Mouse (Mus musculus) lung, embryonic 14.5 days (tissue): Measurements from ENCODE around the gene Ikzf4. TPM values are rescaled to one million over a fixed set of nuclear protein-coding genes. Genes with fewer than 3 reads are reported as not detected.

Source experiments
- ATAC-seq: fragments of 200-750 bp; cut with Nextera tagmentation; 2 replicates; pipeline ENCODE4 v1.8.0; 2017; ENCODE audit warnings: mild to moderate bottlenecking, moderate TSS enrichment, moderate library complexity; ENCODE audit not compliant: insufficient read depth
- DNase-seq: peaks from one replicate; pipeline ENCODE4 v3.0.0-alpha.2; 2015
- H3K27ac ChIP-seq: fragments of 300-500 bp; sonication (generic); 2 replicates; pipeline ENCODE4 v1.5.1; 2014; ENCODE audit warnings: low read depth, mild to moderate bottlenecking, moderate library complexity
- H3K27me3 ChIP-seq: fragments of 300-500 bp; sonication (generic); 2 replicates; pipeline ENCODE4 v1.6.1; 2014; ENCODE audit warnings: low read length, control low read depth; ENCODE audit not compliant: insufficient read depth
- H3K36me3 ChIP-seq: fragments of 300-500 bp; sonication (generic); 2 replicates; pipeline ENCODE4 v1.6.1; 2014; ENCODE audit warnings: control low read depth; ENCODE audit not compliant: insufficient read depth
- H3K4me1 ChIP-seq: fragments of 300-500 bp; sonication (generic); 2 replicates; pipeline ENCODE4 v1.6.1; 2014; ENCODE audit warnings: antibody characterized with exemption, control low read depth; ENCODE audit not compliant: insufficient read depth
- H3K4me2 ChIP-seq: fragments of 300-500 bp; sonication (generic); 2 replicates; pipeline ENCODE4 v1.6.1; 2014; ENCODE audit warnings: mild to moderate bottlenecking
- H3K4me3 ChIP-seq: fragments of 300-500 bp; sonication (generic); 2 replicates; pipeline ENCODE4 v1.5.1; 2014; ENCODE audit warnings: low read depth, low read length
- H3K9ac ChIP-seq: fragments of 300-500 bp; sonication (generic); 2 replicates; pipeline ENCODE4 v1.6.1; 2014
- H3K9me3 ChIP-seq: fragments of 300-500 bp; sonication (generic); 2 replicates; pipeline ENCODE4 v1.6.1; 2016; ENCODE audit warnings: low read depth, low read length, control low read depth
- CTCF ChIP-seq: IDR thresholded peaks from 2 replicates; pipeline ENCODE4 v1.5.1; 2016; ENCODE audit warnings: antibody characterized with exemption, low read depth
- WGBS: fragments of 180-500 bp; shearing (Covaris S2); extraction: QIAGEN DNeasy Blood & Tissue Kit; methylation state at CpG from one replicate; pipeline ENCODE4 v1.1.7; 2014; 5-methylcytosine and 5-hydroxymethylcytosine counted together
- polyA plus RNA-seq: library from polyadenylated mRNA; unstranded; fragments of >200 nt; fragmentation: Nextera tagmentation; extraction: Ambion mirVana; gene quantifications from 2 replicates; pipeline ENCODE4 v1.2.1, GENCODE M21; 2014

Ikzf4 gene
- 2.0 and 3.5 TPM in 2 replicates for polyA plus RNA-seq

GRCm38 (mm10) chr10:128645111-128646011 is at the start of gene Ikzf4:
Ikzf4 (minus strand) TSS chr10:128645991.
- Histone ChIP-seq H3K27ac (no peak within 1 kb of the TSS), H3K27me3 (no peaks in the 10 kb centered on the region; the same call in 1 of the 2 replicates), H3K9ac (peak within 1 kb of the TSS; percentile 58), H3K4me1 (peaks cover 2% of the 10 kb centered on the region; the same call in 1 of the 2 replicates), H3K9me3 (no peaks in the 10 kb centered on the region), H3K36me3 (0 out of 2 replicates have a peak, but pooled peaks cover 3% of the 10 kb centered on the region), H3K4me2 (peak within 1 kb of the TSS; percentile 84), H3K4me3 (peak within 1 kb of the TSS; percentile 39)
- 3% methylated on average over 35 of the region's 36 CpGs for WGBS
- DNase-seq (peak; percentile 65), ATAC-seq (peak; percentile 79)
- no peak for TF ChIP-seq CTCF

DNA sequence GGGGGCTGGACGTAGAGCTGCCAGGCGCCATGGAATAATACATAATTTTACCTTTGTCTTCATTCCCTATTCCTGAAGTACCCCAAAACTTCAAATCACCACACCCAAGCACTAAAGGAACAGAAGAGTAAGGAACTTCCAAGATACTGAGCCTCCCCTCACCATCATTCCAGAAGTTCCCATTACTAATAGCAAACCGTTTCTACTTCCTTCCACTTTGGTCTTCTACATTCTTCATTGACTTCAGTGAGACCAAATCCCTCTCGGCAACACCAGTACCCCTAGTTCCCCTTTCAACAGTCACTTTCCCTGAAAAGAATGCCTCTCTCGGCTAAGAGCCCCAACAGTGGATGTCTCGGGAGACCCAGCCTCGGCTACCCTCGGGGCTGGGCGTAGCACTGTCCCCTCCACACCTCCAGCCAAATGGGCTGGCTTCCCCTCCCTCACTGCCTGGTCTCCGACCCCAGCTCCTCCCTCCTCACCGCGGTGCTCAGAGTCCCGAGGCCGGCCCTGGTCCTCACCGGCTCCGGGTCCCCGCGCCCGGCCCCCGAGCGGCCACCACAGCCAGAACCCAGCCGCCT is 49.7 kb upstream of the Ikzf4 start:
- TF ChIP-seq CTCF: no peak
- DNase-seq (no peak), ATAC-seq (no peak)
- Histone ChIP-seq H3K4me3 (peak overlapping the region; percentile 83), H3K4me2 (peak overlapping the region; percentile 83), H3K9me3 (no peaks in the 10 kb centered on the region), H3K9ac (peak overlapping the region; percentile 91), H3K4me1 (no peaks in the 10 kb centered on the region), H3K27me3 (no peaks in the 10 kb centered on the region), H3K36me3 (peaks cover 38% of the 10 kb centered on the region), H3K27ac (peak overlapping the region; percentile 98)
- WGBS: 1% methylated on average over 22 of the region's 22 CpGs

DNA sequence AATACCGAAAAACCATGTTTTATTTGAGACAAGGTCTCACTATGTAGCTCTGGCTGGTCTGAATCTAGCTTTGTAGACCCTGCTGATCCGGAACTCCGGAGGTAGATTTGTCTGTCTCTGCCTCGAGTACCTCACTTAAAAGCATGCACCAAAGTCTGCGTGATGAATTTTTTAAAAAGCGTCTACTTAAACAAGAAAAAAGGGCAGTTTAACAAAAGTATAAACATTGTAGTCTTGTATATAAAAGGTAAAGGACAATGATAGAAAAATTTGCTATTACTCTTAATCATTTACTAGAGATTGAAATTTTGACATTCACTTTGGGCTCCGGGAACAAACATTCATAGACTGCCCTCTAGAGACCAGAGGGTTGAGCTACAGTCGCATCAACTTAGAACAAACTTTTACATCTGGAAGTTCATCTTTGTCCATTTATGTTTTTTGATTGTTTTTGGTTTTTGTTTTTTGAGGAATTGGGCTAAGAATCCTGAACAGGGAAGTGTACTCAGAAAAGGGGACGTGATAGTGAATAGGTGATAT is 28.7 kb upstream of the Ikzf4 start:
- no peaks in the 10 kb centered on the region for H3K9me3 ChIP-seq
- peak overlapping the region; percentile 96 for H3K4me2 ChIP-seq
- H3K27me3 ChIP-seq: no peaks in the 10 kb centered on the region
- peak overlapping the region; percentile 52 for H3K9ac ChIP-seq
- ATAC-seq (no peak), DNase-seq (peak; percentile 83)
- peaks cover 4% of the 10 kb centered on the region; the same call in 1 of the 2 replicates for H3K36me3 ChIP-seq
- 1% methylated on average over 9 of the region's 9 CpGs for WGBS
- peak; percentile 67 for TF ChIP-seq CTCF
- H3K4me3 ChIP-seq: peak overlapping the region; percentile 61
- 0 out of 2 replicates have a peak, but pooled peaks cover 6% of the 10 kb centered on the region for H3K4me1 ChIP-seq
- peak overlapping the region; percentile 69 for H3K27ac ChIP-seq

DNA sequence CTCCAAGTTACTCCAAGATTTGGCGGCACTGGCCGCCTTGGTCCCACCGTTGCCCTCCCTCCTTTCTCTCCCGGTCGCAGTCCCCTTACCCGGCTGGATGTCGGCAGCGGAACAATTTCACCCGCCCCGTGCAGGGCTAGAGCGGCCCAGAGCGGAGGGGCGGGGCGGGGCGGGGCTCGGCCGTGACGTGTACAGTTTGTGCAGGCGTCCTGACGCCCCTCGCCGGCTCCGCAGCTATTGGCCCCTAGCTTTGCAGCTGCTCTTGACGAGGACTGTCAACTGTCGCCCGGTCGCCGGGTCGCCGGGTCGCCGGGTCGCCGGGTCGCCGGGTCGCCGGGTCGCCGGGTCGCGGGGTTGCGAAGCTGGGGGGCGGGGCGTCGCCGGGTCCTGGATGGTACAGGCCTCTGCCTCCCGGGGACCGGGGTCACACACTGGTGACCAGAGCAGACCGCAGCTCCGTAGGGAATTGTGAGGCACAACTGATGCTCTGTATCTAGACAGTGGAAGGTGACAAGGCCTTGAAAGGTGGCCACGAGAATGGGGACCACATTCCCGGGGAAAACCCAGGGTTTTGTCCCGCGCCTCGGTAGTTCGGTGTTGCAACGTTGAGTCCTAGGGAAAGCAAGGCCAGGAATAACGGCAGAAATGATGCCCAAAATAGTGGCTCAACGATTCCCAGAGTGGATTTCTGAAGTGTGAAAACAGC is 28.1 kb upstream of the Ikzf4 start, which contains the start of gene Suox:
Gene Suox, minus strand, starts transcription at position 311 of the 706 bp plus-strand sequence.
- TF ChIP-seq CTCF: no peak
- no peaks in the 10 kb centered on the region for H3K27me3 ChIP-seq
- H3K36me3 ChIP-seq: peaks cover 4% of the 10 kb centered on the region; the same call in 1 of the 2 replicates
- H3K4me2 ChIP-seq: peak within 1 kb of the TSS; percentile 96
- H3K9me3 ChIP-seq: no peaks in the 10 kb centered on the region
- peak within 1 kb of the TSS; percentile 69 for H3K27ac ChIP-seq
- H3K4me1 ChIP-seq: 0 out of 2 replicates have a peak, but pooled peaks cover 6% of the 10 kb centered on the region
- DNase-seq (peak; percentile 93), ATAC-seq (peak; percentile 96)
- WGBS: 1% methylated on average over 60 of the region's 60 CpGs
- H3K9ac ChIP-seq: peak within 1 kb of the TSS; percentile 52
- H3K4me3 ChIP-seq: peak within 1 kb of the TSS; percentile 61

GRCm38 (mm10) chr10:128671148-128671547 is 25.4 kb upstream of the Ikzf4 start:
- Histone ChIP-seq H3K27me3 (no peaks in the 10 kb centered on the region), H3K4me2 (no peak overlapping the region), H3K4me1 (0 out of 2 replicates have a peak, but pooled peaks cover 6% of the 10 kb centered on the region), H3K27ac (no peak overlapping the region), H3K9me3 (no peaks in the 10 kb centered on the region), H3K9ac (no peak overlapping the region), H3K4me3 (no peak overlapping the region), H3K36me3 (peaks cover 4% of the 10 kb centered on the region; the same call in 1 of the 2 replicates)
- 89% methylated on average over 9 of the region's 9 CpGs for WGBS
- TF ChIP-seq CTCF: no peak
- DNase-seq: no peak
- ATAC-seq: no peak
